Mouse (Mus musculus) MEL-GATA-1-ER (cell line): ENCODE data around the gene Asb17.
"Not testable (repeated sequence)": the region's sequence is repeated elsewhere in the genome, so short reads cannot be mapped to it uniquely, and the experiment has no call there.

Experiments used
- DNase-seq: peaks from one replicate; pipeline ENCODE4 v3.0.0-alpha.2; 2012; ENCODE audit warnings: low read depth; ENCODE audit errors: extremely low read depth

The Asb17 gene

GRCm38 (mm10) chr3:153831873-153832653, 11.9 kb upstream of the Asb17 start:
- DNase-seq: no peak

GRCm38 (mm10) chr3:153832654-153832945, 11.4 kb upstream of the Asb17 start:
- DNase-seq: no peak

- no peak for DNase-seq
These were observed 9.9 kb upstream of the Asb17 start for GRCm38 (mm10) chr3:153834071-153834470.

- peak; percentile 72 for DNase-seq
These were observed 8.4 kb upstream of the Asb17 start for GRCm38 (mm10) chr3:153835455-153836086.

GRCm38 (mm10) chr3:153836316-153836715, 7.7 kb upstream of the Asb17 start:
- no peak for DNase-seq

GRCm38 (mm10) chr3:153837593-153837992, 6.4 kb upstream of the Asb17 start:
- DNase-seq: no peak

GRCm38 (mm10) chr3:153844757-153845156, 748 bp downstream of the Asb17 start:
- DNase-seq: no peak

- DNase-seq: peak; percentile 85
These were observed 1.5 kb downstream of the Asb17 start for GRCm38 (mm10) chr3:153845500-153845899.

- DNase-seq: no peak
These were observed 2.1 kb downstream of the Asb17 start for GRCm38 (mm10) chr3:153846109-153846508.

GRCm38 (mm10) chr3:153847207-153847733, 3.3 kb downstream of the Asb17 start:
- DNase-seq: no peak

GRCm38 (mm10) chr3:153849368-153850015, 5.5 kb downstream of the Asb17 start:
- DNase-seq: peak; percentile 79

- no peak for DNase-seq
These were observed 6.8 kb downstream of the Asb17 start for GRCm38 (mm10) chr3:153850759-153851158.

- DNase-seq: peak; percentile 88
These were observed 8.3 kb downstream of the Asb17 start for GRCm38 (mm10) chr3:153852266-153852665.

- no peak for DNase-seq
These were observed 14.5 kb downstream of the Asb17 start for GRCm38 (mm10) chr3:153858350-153859001.

- not testable (repeated sequence) for DNase-seq
These were observed 16.4 kb downstream of the Asb17 start for GRCm38 (mm10) chr3:153860392-153860791.

GRCm38 (mm10) chr3:153863816-153864215, 19.8 kb downstream of the Asb17 start:
- DNase-seq: no peak

GRCm38 (mm10) chr3:153864636-153865429, 20.8 kb downstream of the Asb17 start:
- no peak for DNase-seq

- no peak for DNase-seq
These were observed 23.4 kb downstream of the Asb17 start for GRCm38 (mm10) chr3:153867149-153868136.

- DNase-seq: no peak
These were observed 27.4 kb downstream of the Asb17 start for GRCm38 (mm10) chr3:153871396-153871795.

- peak; percentile 23 for DNase-seq
These were observed 42.3 kb downstream of the Asb17 start for GRCm38 (mm10) chr3:153886296-153886695.
